Mouse (Mus musculus): ENCODE data around the gene Mas1. TPM values are rescaled to one million over a fixed set of nuclear protein-coding genes. Genes with fewer than 3 reads are reported as not detected.

Mas1 gene
- polyA plus RNA-seq, 1 experiment from 2014 or later, result 0.19 TPM

DNA sequence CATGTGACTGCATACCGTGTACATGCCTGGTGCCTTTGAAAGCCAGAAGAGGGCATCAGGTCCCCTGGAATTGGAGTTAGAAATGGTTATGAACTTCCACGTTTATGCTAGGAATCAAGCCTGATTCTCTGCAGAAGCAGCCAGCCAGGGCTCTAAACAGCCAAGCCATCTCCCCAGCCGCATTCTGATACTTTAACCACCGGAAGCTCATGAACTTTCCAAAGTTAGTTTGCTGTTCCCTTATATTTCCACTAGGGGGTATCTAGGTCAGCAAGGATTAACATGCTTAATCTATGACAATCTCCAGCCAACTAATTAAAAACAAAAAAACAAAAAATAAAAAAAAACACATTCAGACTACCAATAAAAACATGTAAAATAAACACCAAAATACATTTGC is 9.9 kb downstream of the Mas1 start:
- no peak overlapping the region for H3K4me2 ChIP-seq (ENCODE audit: low read depth, low read length)
- no peaks in the 10 kb centered on the region for H3K9me3 ChIP-seq (replicated peaks; ENCODE audit: control insufficient read depth, low read length)
- no peak overlapping the region for H3K9ac ChIP-seq (ENCODE audit: low read depth, low read length)
- no peaks in the 10 kb centered on the region for H3K36me3 ChIP-seq (ENCODE audit: control insufficient read depth, insufficient read depth)
- 25% methylated on average over 4 of the region's 4 CpGs for WGBS (ENCODE audit: insufficient replicate concordance)
- ATAC-seq (ENCODE audit: low read depth), result no peak
- no peaks in the 10 kb centered on the region for H3K4me1 ChIP-seq (ENCODE audit: control insufficient read depth, low read depth, low read length)
- no peaks in the 10 kb centered on the region for H3K27me3 ChIP-seq (ENCODE audit: control insufficient read depth, insufficient read depth, low read depth, low read length)
- H3K27ac ChIP-seq (ENCODE audit: low read length), result no peak overlapping the region
- no peak overlapping the region for H3K4me3 ChIP-seq (ENCODE audit: low read depth, low read length)

DNA sequence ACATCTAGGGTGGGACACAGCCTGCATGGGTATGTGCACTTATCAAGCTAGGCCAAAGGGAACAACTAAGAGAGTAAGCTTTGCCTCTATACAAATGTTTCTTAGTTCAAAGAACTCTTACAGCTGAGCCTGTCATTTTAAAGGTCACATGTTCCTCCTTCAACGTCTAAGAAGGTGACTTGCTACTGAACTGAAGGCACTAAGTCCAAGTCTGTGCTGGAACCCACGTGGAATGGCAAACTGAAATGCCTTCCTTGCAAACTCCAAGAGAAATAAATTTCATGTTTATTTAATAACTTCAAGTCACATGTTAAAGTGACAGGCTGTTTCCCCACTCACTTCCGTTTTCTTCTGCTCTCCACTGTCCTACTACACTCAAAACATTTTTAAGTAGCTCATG is 10.5 kb downstream of the Mas1 start:
- Histone ChIP-seq H3K36me3 (ENCODE audit: control insufficient read depth, insufficient read depth) (no peaks in the 10 kb centered on the region), H3K9me3 (replicated peaks; ENCODE audit: control insufficient read depth, low read length) (no peaks in the 10 kb centered on the region), H3K9ac (ENCODE audit: low read depth, low read length) (no peak overlapping the region), H3K4me1 (ENCODE audit: control insufficient read depth, low read depth, low read length) (no peaks in the 10 kb centered on the region), H3K4me3 (ENCODE audit: low read depth, low read length) (no peak overlapping the region), H3K27ac (ENCODE audit: low read length) (no peak overlapping the region), H3K4me2 (ENCODE audit: low read depth, low read length) (no peak overlapping the region), H3K27me3 (ENCODE audit: control insufficient read depth, insufficient read depth, low read depth, low read length) (no peaks in the 10 kb centered on the region)
- 34% methylated on average over 3 of the region's 3 CpGs for WGBS (ENCODE audit: insufficient replicate concordance)
- ATAC-seq (ENCODE audit: low read depth), result no peak

DNA sequence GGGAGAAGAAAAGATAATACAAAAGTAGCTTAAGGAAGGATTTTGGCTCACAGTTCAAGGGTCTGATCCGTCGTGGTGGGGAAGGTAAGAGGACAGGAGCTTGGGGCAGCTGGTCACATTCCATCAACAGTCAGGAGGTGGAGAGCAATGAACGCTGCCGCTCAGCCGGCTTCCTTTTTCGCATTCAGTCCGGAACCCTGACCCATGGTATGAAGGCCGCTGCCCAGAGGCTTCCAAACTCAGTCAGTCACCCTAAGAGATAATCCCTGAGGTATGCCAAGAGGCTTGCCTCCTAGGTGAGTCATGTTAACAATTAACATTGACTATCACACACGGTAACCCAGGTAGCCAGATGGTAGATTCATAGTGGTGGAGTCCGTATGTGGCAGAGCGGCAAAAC is 13.6 kb downstream of the Mas1 start:
- Histone ChIP-seq H3K9me3 (replicated peaks; ENCODE audit: control insufficient read depth, low read length) (no peaks in the 10 kb centered on the region), H3K4me2 (ENCODE audit: low read depth, low read length) (no peak overlapping the region), H3K27me3 (ENCODE audit: control insufficient read depth, insufficient read depth, low read depth, low read length) (no peaks in the 10 kb centered on the region), H3K4me3 (ENCODE audit: low read depth, low read length) (no peak overlapping the region), H3K9ac (ENCODE audit: low read depth, low read length) (no peak overlapping the region), H3K4me1 (ENCODE audit: control insufficient read depth, low read depth, low read length) (no peaks in the 10 kb centered on the region), H3K36me3 (ENCODE audit: control insufficient read depth, insufficient read depth) (no peaks in the 10 kb centered on the region), H3K27ac (ENCODE audit: low read length) (no peak overlapping the region)
- WGBS (ENCODE audit: insufficient replicate concordance), result 86% methylated on average over 11 of the region's 11 CpGs
- ATAC-seq (ENCODE audit: low read depth), result no peak

DNA sequence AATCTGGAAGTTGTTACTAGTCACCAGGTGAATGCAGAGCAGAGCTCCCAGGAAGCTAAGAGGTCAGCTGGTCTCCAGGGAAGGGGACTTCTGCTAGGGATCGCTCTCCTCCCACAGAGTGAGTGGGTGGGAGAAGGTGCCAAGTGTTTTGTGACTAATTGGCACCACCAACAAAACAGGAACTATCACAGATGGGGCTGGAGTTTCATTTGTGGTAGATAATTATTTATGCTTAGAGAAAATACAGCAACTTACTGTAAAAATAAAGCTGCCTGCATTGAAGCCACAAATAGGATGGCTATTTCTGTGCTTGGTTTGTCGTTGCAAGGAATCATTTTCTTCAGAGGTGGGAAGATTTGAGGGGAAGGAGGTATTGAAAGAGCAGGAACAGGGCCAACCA is 14.1 kb downstream of the Mas1 start:
- H3K36me3 ChIP-seq (ENCODE audit: control insufficient read depth, insufficient read depth), result no peaks in the 10 kb centered on the region
- H3K9ac ChIP-seq (ENCODE audit: low read depth, low read length), result no peak overlapping the region
- H3K4me2 ChIP-seq (ENCODE audit: low read depth, low read length), result no peak overlapping the region
- no peaks in the 10 kb centered on the region for H3K27me3 ChIP-seq (ENCODE audit: control insufficient read depth, insufficient read depth, low read depth, low read length)
- ATAC-seq (ENCODE audit: low read depth), result no peak
- no peak overlapping the region for H3K4me3 ChIP-seq (ENCODE audit: low read depth, low read length)
- no peaks in the 10 kb centered on the region for H3K4me1 ChIP-seq (ENCODE audit: control insufficient read depth, low read depth, low read length)
- 59% methylated on average over 2 of the region's 2 CpGs for WGBS (ENCODE audit: insufficient replicate concordance)
- no peak overlapping the region for H3K27ac ChIP-seq (ENCODE audit: low read length)
- no peaks in the 10 kb centered on the region for H3K9me3 ChIP-seq (replicated peaks; ENCODE audit: control insufficient read depth, low read length)

DNA sequence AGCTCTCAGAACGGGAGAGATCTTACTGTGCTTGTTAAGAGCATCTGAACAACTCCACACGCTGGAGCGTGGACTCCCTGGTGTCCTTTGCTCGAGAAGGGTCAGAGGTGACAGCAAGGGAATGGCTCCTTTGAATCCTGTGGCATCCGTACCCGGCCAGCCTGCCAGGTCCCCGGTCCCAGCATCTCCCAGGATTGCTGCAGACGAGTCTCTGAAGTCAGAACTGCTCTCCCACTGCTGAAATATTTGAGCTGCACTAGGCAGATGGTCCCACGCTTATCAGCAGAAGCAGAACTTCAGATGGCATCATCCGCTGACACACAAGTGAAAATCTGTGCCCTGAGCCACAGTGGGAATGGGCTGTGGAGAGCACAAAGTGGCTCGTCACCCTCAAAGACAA is 16.3 kb downstream of the Mas1 start:
- H3K4me3 ChIP-seq (ENCODE audit: low read depth, low read length), result no peak overlapping the region
- 56% methylated on average over 11 of the region's 11 CpGs for WGBS (ENCODE audit: insufficient replicate concordance)
- H3K27ac ChIP-seq (ENCODE audit: low read length), result no peak overlapping the region
- no peak overlapping the region for H3K4me2 ChIP-seq (ENCODE audit: low read depth, low read length)
- no peaks in the 10 kb centered on the region for H3K36me3 ChIP-seq (ENCODE audit: control insufficient read depth, insufficient read depth)
- ATAC-seq (ENCODE audit: low read depth), result no peak
- H3K27me3 ChIP-seq (ENCODE audit: control insufficient read depth, insufficient read depth, low read depth, low read length), result no peaks in the 10 kb centered on the region
- H3K4me1 ChIP-seq (ENCODE audit: control insufficient read depth, low read depth, low read length), result no peaks in the 10 kb centered on the region
- H3K9me3 ChIP-seq (replicated peaks; ENCODE audit: control insufficient read depth, low read length), result no peaks in the 10 kb centered on the region
- H3K9ac ChIP-seq (ENCODE audit: low read depth, low read length), result no peak overlapping the region

DNA sequence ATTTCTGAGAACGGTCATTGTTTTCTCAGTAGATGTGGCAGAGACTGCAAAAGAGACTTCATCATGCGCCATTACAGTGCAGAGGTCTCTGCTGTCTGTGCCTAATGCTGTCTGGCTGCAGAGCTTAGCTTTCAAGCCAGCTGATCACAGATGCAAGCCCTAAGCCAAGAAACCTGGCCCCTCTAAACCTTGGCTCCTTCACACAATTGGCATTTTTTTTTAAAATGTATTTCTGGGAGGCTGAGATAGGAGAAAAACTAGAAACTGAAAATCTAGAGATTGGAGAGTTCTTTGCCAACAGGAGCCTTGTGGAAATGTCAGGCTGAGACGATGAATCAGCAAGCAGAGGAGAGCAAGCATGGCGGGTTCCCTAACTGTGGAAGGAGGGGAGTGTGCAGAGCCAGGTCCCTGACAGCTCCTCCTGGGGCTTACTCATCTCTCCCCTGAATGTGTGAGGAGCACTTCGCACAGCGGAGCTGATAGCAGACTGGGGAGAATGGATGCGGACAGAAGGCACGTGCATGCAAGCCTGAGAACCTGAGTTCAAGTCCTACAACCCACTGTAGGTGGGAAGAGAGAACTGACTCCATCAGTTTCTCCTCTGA is 18.1 kb downstream of the Mas1 start:
- Histone ChIP-seq H3K27me3 (ENCODE audit: control insufficient read depth, insufficient read depth, low read depth, low read length) (no peaks in the 10 kb centered on the region), H3K9ac (ENCODE audit: low read depth, low read length) (no peak overlapping the region), H3K36me3 (ENCODE audit: control insufficient read depth, insufficient read depth) (no peaks in the 10 kb centered on the region), H3K27ac (ENCODE audit: low read length) (no peak overlapping the region), H3K9me3 (replicated peaks; ENCODE audit: control insufficient read depth, low read length) (no peaks in the 10 kb centered on the region), H3K4me1 (ENCODE audit: control insufficient read depth, low read depth, low read length) (no peaks in the 10 kb centered on the region), H3K4me3 (ENCODE audit: low read depth, low read length) (no peak overlapping the region), H3K4me2 (ENCODE audit: low read depth, low read length) (no peak overlapping the region)
- 66% methylated on average over 8 of the region's 8 CpGs for WGBS (ENCODE audit: insufficient replicate concordance)
- no peak for ATAC-seq (ENCODE audit: low read depth)

DNA sequence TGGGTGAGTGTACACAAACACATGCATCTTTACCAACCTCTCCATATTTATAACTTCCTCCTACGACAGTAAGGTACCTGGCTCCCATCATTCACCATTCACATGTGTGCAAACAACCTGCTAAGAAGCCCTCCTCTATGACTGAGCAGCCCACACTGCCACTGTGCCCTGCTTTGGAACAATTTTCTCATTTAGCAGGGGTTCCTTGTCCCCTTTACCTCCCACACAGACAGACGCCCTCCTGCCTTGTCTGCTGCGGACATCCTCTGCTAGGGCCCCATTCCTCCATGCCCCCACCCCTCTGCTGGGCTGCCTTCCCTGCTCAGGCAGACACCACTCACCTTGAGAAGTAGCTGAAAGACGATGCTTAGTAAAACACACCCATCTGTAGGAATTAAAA is 20.2 kb downstream of the Mas1 start:
- Histone ChIP-seq H3K36me3 (ENCODE audit: control insufficient read depth, insufficient read depth) (no peaks in the 10 kb centered on the region), H3K4me1 (ENCODE audit: control insufficient read depth, low read depth, low read length) (no peaks in the 10 kb centered on the region), H3K27me3 (ENCODE audit: control insufficient read depth, insufficient read depth, low read depth, low read length) (no peaks in the 10 kb centered on the region), H3K9me3 (replicated peaks; ENCODE audit: control insufficient read depth, low read length) (no peaks in the 10 kb centered on the region), H3K27ac (ENCODE audit: low read length) (no peak overlapping the region), H3K4me2 (ENCODE audit: low read depth, low read length) (no peak overlapping the region), H3K9ac (ENCODE audit: low read depth, low read length) (no peak overlapping the region), H3K4me3 (ENCODE audit: low read depth, low read length) (no peak overlapping the region)
- WGBS (ENCODE audit: insufficient replicate concordance), result 55% methylated on average over 4 of the region's 4 CpGs
- ATAC-seq (ENCODE audit: low read depth), result no peak

DNA sequence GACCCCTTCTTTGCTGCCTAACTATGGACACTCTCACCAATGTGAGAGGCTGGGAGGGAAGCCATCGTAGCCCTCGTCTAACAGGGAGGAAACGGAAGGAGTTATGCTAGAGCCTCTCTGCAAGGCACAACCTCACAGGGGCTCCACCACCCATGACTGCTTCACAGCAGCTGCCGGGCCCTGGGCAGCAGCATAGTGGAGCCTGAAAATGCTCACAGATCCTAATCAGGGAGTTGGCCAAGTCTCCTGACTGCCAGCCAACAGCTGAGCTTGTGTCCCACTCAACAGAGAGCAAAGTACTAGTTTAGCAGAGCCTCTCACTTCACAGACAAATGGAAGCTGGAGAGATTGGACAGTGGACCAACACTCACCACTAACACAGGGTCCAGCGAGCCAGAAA is 21.5 kb downstream of the Mas1 start:
- Histone ChIP-seq H3K27ac (ENCODE audit: low read length) (no peak overlapping the region), H3K36me3 (ENCODE audit: control insufficient read depth, insufficient read depth) (no peaks in the 10 kb centered on the region), H3K9ac (ENCODE audit: low read depth, low read length) (no peak overlapping the region), H3K4me1 (ENCODE audit: control insufficient read depth, low read depth, low read length) (no peaks in the 10 kb centered on the region), H3K4me3 (ENCODE audit: low read depth, low read length) (no peak overlapping the region), H3K4me2 (ENCODE audit: low read depth, low read length) (no peak overlapping the region), H3K9me3 (replicated peaks; ENCODE audit: control insufficient read depth, low read length) (no peaks in the 10 kb centered on the region), H3K27me3 (ENCODE audit: control insufficient read depth, insufficient read depth, low read depth, low read length) (no peaks in the 10 kb centered on the region)
- WGBS (ENCODE audit: insufficient replicate concordance), result 55% methylated on average over 5 of the region's 5 CpGs
- no peak for ATAC-seq (ENCODE audit: low read depth)

DNA sequence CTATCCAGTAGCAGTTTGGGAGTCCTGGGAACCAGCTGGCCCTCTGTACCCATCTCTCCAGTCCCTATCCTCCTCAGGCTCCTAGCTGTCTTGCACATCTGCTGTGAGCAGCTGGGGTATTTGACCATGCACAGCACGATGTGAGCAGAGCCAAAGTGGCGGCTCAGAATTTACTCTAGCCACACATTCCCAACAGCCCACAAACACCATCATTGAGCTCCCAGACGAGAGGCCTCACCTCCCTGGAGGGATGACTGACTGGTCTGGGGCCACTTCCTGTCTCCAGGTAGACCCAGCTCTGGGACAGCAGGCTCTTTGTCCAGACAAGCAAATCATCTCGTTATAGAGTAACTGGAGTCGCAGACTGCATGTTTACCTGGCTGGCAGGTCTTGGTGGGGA is 22.1 kb downstream of the Mas1 start:
- Histone ChIP-seq H3K4me3 (ENCODE audit: low read depth, low read length) (no peak overlapping the region), H3K9ac (ENCODE audit: low read depth, low read length) (no peak overlapping the region), H3K4me2 (ENCODE audit: low read depth, low read length) (no peak overlapping the region), H3K27me3 (ENCODE audit: control insufficient read depth, insufficient read depth, low read depth, low read length) (no peaks in the 10 kb centered on the region), H3K36me3 (ENCODE audit: control insufficient read depth, insufficient read depth) (no peaks in the 10 kb centered on the region), H3K9me3 (replicated peaks; ENCODE audit: control insufficient read depth, low read length) (no peaks in the 10 kb centered on the region), H3K4me1 (ENCODE audit: control insufficient read depth, low read depth, low read length) (no peaks in the 10 kb centered on the region), H3K27ac (ENCODE audit: low read length) (no peak overlapping the region)
- ATAC-seq (ENCODE audit: low read depth), result no peak
- 39% methylated on average over 5 of the region's 5 CpGs for WGBS (ENCODE audit: insufficient replicate concordance)
